Mouse (Mus musculus): ENCODE measurements around the gene Lrrc75b. TPM values are rescaled to one million over a fixed set of nuclear protein-coding genes. Genes with fewer than 3 reads are reported as not detected.
"Not testable (repeated sequence)": the region's sequence is repeated elsewhere in the genome, so short reads cannot be mapped to it uniquely, and the experiment has no call there.

Lrrc75b gene
- polyA plus RNA-seq, 1 experiment from 2014 or later = 44.8 TPM

- H3K27ac ChIP-seq; H3K9me3 ChIP-seq; H3K36me3 ChIP-seq (replicated peaks); H3K9ac ChIP-seq; H3K4me3 ChIP-seq; H3K27me3 ChIP-seq (replicated peaks); H3K4me2 ChIP-seq; ATAC-seq (replicated peaks); H3K4me1 ChIP-seq: not testable (repeated sequence)
- WGBS = 93% methylated on average over 9 of the region's 9 CpGs
These were observed 34.7 kb downstream of the Lrrc75b start for GRCm38 (mm10) chr10:75525450-75525849.

- Histone ChIP-seq H3K9me3 (no peaks in the 10 kb centered on the region), H3K4me1 (peaks cover 14% of the 10 kb centered on the region), H3K4me3 (no peak overlapping the region), H3K9ac (no peak overlapping the region), H3K27ac (no peak overlapping the region), H3K27me3 (replicated peaks) (no peaks in the 10 kb centered on the region), H3K36me3 (replicated peaks) (peaks cover 12% of the 10 kb centered on the region), H3K4me2 (no peak overlapping the region)
- no peak for ATAC-seq (replicated peaks)
- WGBS = 93% methylated on average over 4 of the region's 4 CpGs
These were observed 38.5 kb downstream of the Lrrc75b start for GRCm38 (mm10) chr10:75521643-75522042.

GRCm38 (mm10) chr10:75520581-75520980, 39.5 kb downstream of the Lrrc75b start:
- Histone ChIP-seq H3K27ac (no peak overlapping the region), H3K9me3 (no peaks in the 10 kb centered on the region), H3K4me1 (peaks cover 24% of the 10 kb centered on the region), H3K9ac (no peak overlapping the region), H3K27me3 (replicated peaks) (no peaks in the 10 kb centered on the region), H3K4me2 (no peak overlapping the region), H3K4me3 (no peak overlapping the region), H3K36me3 (replicated peaks) (peaks cover 12% of the 10 kb centered on the region; the same call in 1 of the 2 replicates)
- WGBS = 98% methylated on average over 5 of the region's 5 CpGs
- ATAC-seq (replicated peaks) = no peak

- H3K36me3 ChIP-seq (replicated peaks) = peaks cover 8% of the 10 kb centered on the region; the same call in 1 of the 2 replicates
- peak within 1 kb of the TSS; percentile 85 for H3K4me3 ChIP-seq
- H3K9ac ChIP-seq = peak within 1 kb of the TSS; percentile 96
- no peaks in the 10 kb centered on the region for H3K9me3 ChIP-seq
- H3K4me2 ChIP-seq = peak within 1 kb of the TSS; percentile 80
- H3K27me3 ChIP-seq (replicated peaks) = no peaks in the 10 kb centered on the region
- WGBS = under 1% methylated on average over 20 of the region's 20 CpGs
- H3K4me1 ChIP-seq = peaks cover 27% of the 10 kb centered on the region
- peak; percentile 94 for ATAC-seq (replicated peaks)
- peak within 1 kb of the TSS; percentile 96 for H3K27ac ChIP-seq
These were observed 42.4 kb downstream of the Lrrc75b start, which contains the start of gene Gucd1 for GRCm38 (mm10) chr10:75517758-75518143. TSS of gene Gucd1 (minus strand) at chr10:75517972.

GRCm38 (mm10) chr10:75517073-75517757, 42.9 kb downstream of the Lrrc75b start, which contains the start of gene Snrpd3:
TSS of gene Snrpd3 (plus strand) at chr10:75517551.
- Histone ChIP-seq H3K9ac (peak within 1 kb of the TSS; percentile 96), H3K36me3 (replicated peaks) (peaks cover 8% of the 10 kb centered on the region; the same call in 1 of the 2 replicates), H3K4me1 (peaks cover 27% of the 10 kb centered on the region), H3K27me3 (replicated peaks) (no peaks in the 10 kb centered on the region), H3K27ac (peak within 1 kb of the TSS; percentile 96), H3K4me3 (peak within 1 kb of the TSS; percentile 85), H3K9me3 (no peaks in the 10 kb centered on the region), H3K4me2 (peak within 1 kb of the TSS; percentile 80)
- peak; percentile 94 for ATAC-seq (replicated peaks)
- WGBS = under 1% methylated on average over 41 of the region's 52 CpGs

- H3K27me3 ChIP-seq (replicated peaks) = no peaks in the 10 kb centered on the region
- peaks cover 8% of the 10 kb centered on the region; the same call in 1 of the 2 replicates for H3K36me3 ChIP-seq (replicated peaks)
- peak overlapping the region; percentile 85 for H3K4me3 ChIP-seq
- peaks cover 27% of the 10 kb centered on the region for H3K4me1 ChIP-seq
- no peaks in the 10 kb centered on the region for H3K9me3 ChIP-seq
- H3K4me2 ChIP-seq = peak overlapping the region; percentile 80
- WGBS = under 1% methylated on average over 12 of the region's 12 CpGs
- peak overlapping the region; percentile 96 for H3K27ac ChIP-seq
- peak overlapping the region; percentile 96 for H3K9ac ChIP-seq
- ATAC-seq (replicated peaks) = no peak
These were observed 43.4 kb downstream of the Lrrc75b start for GRCm38 (mm10) chr10:75516724-75517072.

- Histone ChIP-seq H3K9ac (peak overlapping the region; percentile 96), H3K27me3 (replicated peaks) (no peaks in the 10 kb centered on the region), H3K4me2 (peak overlapping the region; percentile 80), H3K9me3 (no peaks in the 10 kb centered on the region), H3K27ac (peak overlapping the region; percentile 96), H3K36me3 (replicated peaks) (peaks cover 13% of the 10 kb centered on the region; the same call in 1 of the 2 replicates), H3K4me3 (peak overlapping the region; percentile 85), H3K4me1 (peaks cover 27% of the 10 kb centered on the region)
- 33% methylated on average over 8 of the region's 8 CpGs for WGBS
- ATAC-seq (replicated peaks) = no peak
These were observed 43.9 kb downstream of the Lrrc75b start for GRCm38 (mm10) chr10:75516038-75516723.

GRCm38 (mm10) chr10:75515216-75516037, 44.7 kb downstream of the Lrrc75b start:
- Histone ChIP-seq H3K9ac (peak overlapping the region; percentile 9; the same call in 1 of the 2 replicates), H3K27ac (no peak overlapping the region), H3K36me3 (replicated peaks) (peaks cover 16% of the 10 kb centered on the region), H3K4me2 (peak overlapping the region; percentile 80; the same call in 1 of the 2 replicates), H3K4me3 (peak overlapping the region; percentile 85; the same call in 1 of the 2 replicates), H3K9me3 (no peaks in the 10 kb centered on the region), H3K4me1 (peaks cover 27% of the 10 kb centered on the region), H3K27me3 (replicated peaks) (no peaks in the 10 kb centered on the region)
- ATAC-seq (replicated peaks) = no peak
- 85% methylated on average over 4 of the region's 4 CpGs for WGBS

- H3K4me1 ChIP-seq = peaks cover 25% of the 10 kb centered on the region
- 88% methylated on average over 7 of the region's 7 CpGs for WGBS
- no peaks in the 10 kb centered on the region for H3K27me3 ChIP-seq (replicated peaks)
- H3K9ac ChIP-seq = no peak overlapping the region
- H3K36me3 ChIP-seq (replicated peaks) = peaks cover 24% of the 10 kb centered on the region
- no peak for ATAC-seq (replicated peaks)
- no peak overlapping the region for H3K27ac ChIP-seq
- no peaks in the 10 kb centered on the region for H3K9me3 ChIP-seq
- H3K4me3 ChIP-seq = no peak overlapping the region
- H3K4me2 ChIP-seq = no peak overlapping the region
These were observed 45.8 kb downstream of the Lrrc75b start for GRCm38 (mm10) chr10:75514361-75514760.

GRCm38 (mm10) chr10:75513306-75514067, 46.6 kb downstream of the Lrrc75b start:
- Histone ChIP-seq H3K4me2 (no peak overlapping the region), H3K9ac (no peak overlapping the region), H3K9me3 (no peaks in the 10 kb centered on the region), H3K4me3 (no peak overlapping the region), H3K36me3 (replicated peaks) (peaks cover 31% of the 10 kb centered on the region), H3K27me3 (replicated peaks) (no peaks in the 10 kb centered on the region), H3K4me1 (peaks cover 16% of the 10 kb centered on the region), H3K27ac (no peak overlapping the region)
- ATAC-seq (replicated peaks) = no peak
- WGBS = 91% methylated on average over 8 of the region's 8 CpGs

GRCm38 (mm10) chr10:75512796-75513195, 47.3 kb downstream of the Lrrc75b start:
- Histone ChIP-seq H3K9me3 (no peaks in the 10 kb centered on the region), H3K27ac (no peak overlapping the region), H3K36me3 (replicated peaks) (peaks cover 38% of the 10 kb centered on the region), H3K27me3 (replicated peaks) (no peaks in the 10 kb centered on the region), H3K4me3 (no peak overlapping the region), H3K4me1 (peaks cover 14% of the 10 kb centered on the region), H3K9ac (no peak overlapping the region), H3K4me2 (no peak overlapping the region)
- ATAC-seq (replicated peaks) = no peak
- 93% methylated on average over 7 of the region's 7 CpGs for WGBS
